Mouse (Mus musculus) NIH3T3 (cell line): ENCODE results near the gene Agpat4.
"Not testable (repeated sequence)": the region's sequence is repeated elsewhere in the genome, so short reads cannot be mapped to it uniquely, and the experiment has no call there.

ENCODE experiments used
- DNase-seq: peaks from one replicate; pipeline ENCODE4 v3.0.0-alpha.2; 2012; ENCODE audit warnings: low read depth

Gene Agpat4

GRCm38 (mm10) chr17:12195137-12195536, 76.6 kb downstream of the Agpat4 start:
- no peak for DNase-seq

GRCm38 (mm10) chr17:12195604-12196003, 77.1 kb downstream of the Agpat4 start:
- DNase-seq: no peak

- no peak for DNase-seq
Measured at GRCm38 (mm10) chr17:12199933-12200332, 81.4 kb downstream of the Agpat4 start.

- no peak for DNase-seq
Measured at GRCm38 (mm10) chr17:12201086-12201485, 82.6 kb downstream of the Agpat4 start.

GRCm38 (mm10) chr17:12203414-12203897, 85.0 kb downstream of the Agpat4 start:
- DNase-seq: no peak

GRCm38 (mm10) chr17:12204246-12204645, 85.7 kb downstream of the Agpat4 start:
- no peak for DNase-seq

GRCm38 (mm10) chr17:12204689-12205014, 86.1 kb downstream of the Agpat4 start:
- no peak for DNase-seq

GRCm38 (mm10) chr17:12205015-12205693, 86.7 kb downstream of the Agpat4 start:
- DNase-seq: peak; percentile 26

GRCm38 (mm10) chr17:12205694-12206075, 87.2 kb downstream of the Agpat4 start:
- peak; percentile 81 for DNase-seq

- DNase-seq: no peak
Measured at GRCm38 (mm10) chr17:12206248-12206647, 87.7 kb downstream of the Agpat4 start.

GRCm38 (mm10) chr17:12207022-12207548, 88.6 kb downstream of the Agpat4 start:
- no peak for DNase-seq

- DNase-seq: peak; percentile 58
Measured at GRCm38 (mm10) chr17:12209481-12209880, 91.0 kb downstream of the Agpat4 start.

GRCm38 (mm10) chr17:12210544-12211132, 92.1 kb downstream of the Agpat4 start:
- DNase-seq: peak; percentile 90

- no peak for DNase-seq
Measured at GRCm38 (mm10) chr17:12211890-12212289, 93.4 kb downstream of the Agpat4 start.

- peak; percentile 60 for DNase-seq
Measured at GRCm38 (mm10) chr17:12212341-12212740, 93.8 kb downstream of the Agpat4 start.

GRCm38 (mm10) chr17:12213430-12213829, 94.9 kb downstream of the Agpat4 start:
- DNase-seq: no peak

- no peak for DNase-seq
Measured at GRCm38 (mm10) chr17:12216224-12216623, 97.7 kb downstream of the Agpat4 start.

GRCm38 (mm10) chr17:12221926-12222325, 103.4 kb downstream of the Agpat4 start:
- no peak for DNase-seq

- DNase-seq: no peak
Measured at GRCm38 (mm10) chr17:12223682-12224081, 105.2 kb downstream of the Agpat4 start.

- no peak for DNase-seq
Measured at GRCm38 (mm10) chr17:12224145-12224544, 105.6 kb downstream of the Agpat4 start.

- DNase-seq: not testable (repeated sequence)
Measured at GRCm38 (mm10) chr17:12224551-12224950, 106.0 kb downstream of the Agpat4 start.

GRCm38 (mm10) chr17:12225227-12225626, 106.7 kb downstream of the Agpat4 start:
- no peak for DNase-seq

- DNase-seq: peak; percentile 89
Measured at GRCm38 (mm10) chr17:12226551-12226950, 108.0 kb downstream of the Agpat4 start.

- DNase-seq: no peak
Measured at GRCm38 (mm10) chr17:12228001-12228400, 109.5 kb downstream of the Agpat4 start.
